ENCODE assay signal across 7 mouse cellular contexts in genomic region chr2:26500599-26501370, GRCm38 (mm10). TPM values are rescaled to one million over a fixed set of nuclear protein-coding genes. Genes with fewer than 3 reads are reported as not detected.
DNase-seq lines count a peak whose midpoint lies in the region; ATAC-seq and TF ChIP-seq lines count a peak whose summit lies in the region.

No protein-coding gene starts in this region.

- H3K4me2 ChIP-seq in forebrain, embryonic 12.5 days, result peak overlapping the region; percentile 60
- H3K4me2 ChIP-seq in kidney, embryonic 15.5 days, result peak overlapping the region; percentile 80

- ATAC-seq in forebrain, embryonic 12.5 days (ENCODE audit: low FRiP score), result peak; percentile 87
- peak; percentile 59 for ATAC-seq in kidney, embryonic 15.5 days (replicated peaks; ENCODE audit: low FRiP score)

- no peaks in the 10 kb centered on the region for H3K27me3 ChIP-seq in forebrain, embryonic 12.5 days
- H3K27me3 ChIP-seq in kidney, embryonic 15.5 days, result no peaks in the 10 kb centered on the region

- H3K9ac ChIP-seq in forebrain, embryonic 12.5 days, result peak overlapping the region; percentile 92
- H3K9ac ChIP-seq in kidney, embryonic 15.5 days, result peak overlapping the region; percentile 85; the same call in 1 of the 2 replicates

- no peak for TF ChIP-seq CTCF in lung, adult 2 months (IDR thresholded peaks at IDR 0.05; ENCODE audit: insufficient read depth, low read length)

- peaks cover 96% of the 10 kb centered on the region for H3K4me1 ChIP-seq in forebrain, embryonic 12.5 days
- peaks cover 83% of the 10 kb centered on the region for H3K4me1 ChIP-seq in kidney, embryonic 15.5 days
- peaks cover 67% of the 10 kb centered on the region for H3K4me1 ChIP-seq in lung, adult 2 months (ENCODE audit: control insufficient read depth, insufficient read depth, low read length)

- H3K27ac ChIP-seq in forebrain, embryonic 12.5 days, result peak overlapping the region; percentile 99
- peak overlapping the region; percentile 92 for H3K27ac ChIP-seq in kidney, embryonic 15.5 days

- DNase-seq in 3134 (ENCODE audit: extremely low read depth, insufficient read length, low spot score), result peak; percentile 63
- DNase-seq in CD4-positive helper T cell, adult 2 months (ENCODE audit: low read depth, low spot score), result peak; percentile 40
- no peak for DNase-seq in lung, adult 2 months
- DNase-seq in retina, postnatal 7 days (ENCODE audit: low read depth, low spot score), result peak; percentile 82
- no peak for DNase-seq in urinary bladder, adult 2 months (ENCODE audit: low spot score)

- H3K9me3 ChIP-seq in forebrain, embryonic 12.5 days, result no peaks in the 10 kb centered on the region
- H3K9me3 ChIP-seq in kidney, embryonic 15.5 days (replicated peaks), result no peaks in the 10 kb centered on the region

- no peak for TF ChIP-seq POLR2A in lung, adult 2 months (IDR thresholded peaks at IDR 0.05; ENCODE audit: borderline replicate concordance, extremely low read depth, low read depth, low read length)

- WGBS in forebrain, embryonic 12.5 days, result 5% methylated on average over 14 of the region's 14 CpGs
- 10% methylated on average over 14 of the region's 14 CpGs for WGBS in kidney, embryonic 15.5 days
- 35% methylated on average over 14 of the region's 14 CpGs for WGBS in lung, adult 2 months

- H3K36me3 ChIP-seq in forebrain, embryonic 12.5 days (replicated peaks), result peaks cover 35% of the 10 kb centered on the region
- peaks cover 22% of the 10 kb centered on the region for H3K36me3 ChIP-seq in kidney, embryonic 15.5 days

- peak overlapping the region; percentile 93 for H3K4me3 ChIP-seq in forebrain, embryonic 12.5 days (replicated peaks)
- H3K4me3 ChIP-seq in kidney, embryonic 15.5 days (replicated peaks), result peak overlapping the region; percentile 62
- peak overlapping the region; percentile 27 for H3K4me3 ChIP-seq in lung, adult 2 months (replicated peaks; ENCODE audit: extremely low read depth, low read depth, low read length)

RNA-seq across cellular contexts. Expression of gene Notch1, which starts 15.7 kb away (rescaled TPM):
- 49.5 and 61.8 TPM in 2 replicates for polyA plus RNA-seq in forebrain, embryonic 12.5 days (2016; fragmentation: Nextera tagmentation; extraction: Ambion mirVana)
- polyA plus RNA-seq in kidney, embryonic 15.5 days (2015; fragmentation: Nextera tagmentation; extraction: Ambion mirVana), result 22.0 and 24.6 TPM in 2 replicates
- 108 and 124 TPM in 2 replicates for polyA plus RNA-seq in lung, adult 2 months (2012; rRNA removed)
- polyA plus RNA-seq in urinary bladder, adult 2 months (2012; rRNA removed), result 21.4 and 33.4 TPM in 2 replicates

RNA-seq across cellular contexts. Expression of gene Sec16a, which starts 55.8 kb away (rescaled TPM):
- polyA plus RNA-seq in forebrain, embryonic 12.5 days (2016; fragmentation: Nextera tagmentation; extraction: Ambion mirVana), result 30.0 and 33.9 TPM in 2 replicates
- polyA plus RNA-seq in kidney, embryonic 15.5 days (2015; fragmentation: Nextera tagmentation; extraction: Ambion mirVana), result 25.3 and 26.0 TPM in 2 replicates
- 69.0 and 72.8 TPM in 2 replicates for polyA plus RNA-seq in lung, adult 2 months (2012; rRNA removed)
- polyA plus RNA-seq in urinary bladder, adult 2 months (2012; rRNA removed), result 41.7 and 46.3 TPM in 2 replicates

Comparison
In these comparisons a context has a peak if more than half of its experiments do, and no peak if none do; other contexts are left out.
1. DNase-seq: peak in 3134 (single experiment), CD4-positive helper T cell, adult 2 months (single experiment) and retina, postnatal 7 days (single experiment); none in lung, adult 2 months (single experiment) and urinary bladder, adult 2 months (single experiment).
2. H3K4me3 ChIP-seq: peak in every context shown above with its lines; median percentile 93 in forebrain, embryonic 12.5 days; 62 in kidney, embryonic 15.5 days; 27 in lung, adult 2 months.